Mouse (Mus musculus) sigmoid colon, adult 10 weeks (tissue): Measurements from ENCODE around the gene Sord. TPM values are rescaled to one million over a fixed set of nuclear protein-coding genes. Genes with fewer than 3 reads are reported as not detected.

ENCODE experiments used
- polyA plus RNA-seq: library from polyadenylated mRNA; stranded (reverse); fragments of 350-450 nt; fragmentation: Illumina TruSeq; extraction: RNeasy Lipid Tissue Mini Kit (QIAGEN cat#74804); gene quantifications from one replicate; pipeline ENCODE4 v1.2.3, GENCODE M21; 2014; ENCODE audit warnings: low read depth, low replicate concordance

Gene Sord
- polyA plus RNA-seq: 120 TPM

DNA sequence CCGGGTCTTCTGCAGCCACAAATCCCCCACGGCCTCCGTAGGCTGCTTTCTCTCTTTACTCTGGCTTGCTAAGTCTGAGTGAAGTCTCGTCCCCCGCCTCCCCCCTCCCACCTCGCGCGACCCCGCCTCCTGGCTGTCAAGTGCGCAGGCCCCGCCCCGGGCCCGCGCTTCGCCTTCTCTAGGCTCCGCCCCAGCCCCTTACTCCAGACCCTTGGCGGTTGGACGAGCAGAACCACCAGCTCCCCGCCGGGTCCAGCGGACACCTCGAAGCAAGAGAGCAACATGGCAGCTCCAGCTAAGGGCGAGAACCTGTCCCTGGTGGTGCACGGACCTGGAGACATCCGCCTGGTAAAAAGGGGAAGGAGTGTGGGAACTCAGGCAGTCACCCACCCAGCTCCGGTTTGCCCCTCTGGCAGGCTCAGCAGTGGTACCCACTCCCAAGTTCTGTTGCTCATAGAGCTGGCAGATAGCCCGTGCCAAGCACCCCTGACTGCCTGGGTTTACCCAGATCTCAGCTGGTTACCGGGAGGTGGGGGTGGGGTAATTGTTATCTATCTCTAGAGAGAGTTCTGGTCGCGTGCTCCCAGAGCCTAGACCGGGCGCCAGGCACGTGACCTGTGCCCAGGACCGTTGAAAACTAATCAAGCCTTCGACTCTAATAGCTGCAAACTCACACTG, at the start of gene Sord:
TSS of gene Sord (plus strand) at position 139 of the 678 bp plus-strand sequence.

DNA sequence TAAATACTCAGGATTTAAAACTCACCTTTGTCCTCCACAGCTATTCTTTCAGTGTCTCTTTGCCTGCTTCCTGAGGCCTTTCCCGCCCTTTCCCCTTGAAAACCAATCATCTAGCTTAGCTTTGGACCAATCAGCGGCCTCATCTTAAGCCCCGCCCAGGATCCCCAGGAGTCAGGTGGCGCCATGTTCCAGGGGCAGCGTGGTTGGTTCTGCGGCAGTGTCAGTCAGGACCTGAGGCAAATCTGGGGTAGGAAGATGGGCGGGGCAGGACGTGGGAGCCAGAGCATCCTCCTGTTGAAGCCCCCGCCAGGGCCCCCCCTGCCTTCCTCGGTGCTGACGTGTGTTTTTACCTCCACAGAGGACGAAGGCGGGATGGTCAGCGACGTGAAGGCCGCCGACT, 48.4 kb upstream of the Sord start, which contains the start of the genes Patl2 and Terb2:
TSS of gene Patl2 (minus strand) at position 84 of the 400 bp plus-strand sequence.
TSS of gene Terb2 (plus strand) at position 167 of the 400 bp plus-strand sequence.

DNA sequence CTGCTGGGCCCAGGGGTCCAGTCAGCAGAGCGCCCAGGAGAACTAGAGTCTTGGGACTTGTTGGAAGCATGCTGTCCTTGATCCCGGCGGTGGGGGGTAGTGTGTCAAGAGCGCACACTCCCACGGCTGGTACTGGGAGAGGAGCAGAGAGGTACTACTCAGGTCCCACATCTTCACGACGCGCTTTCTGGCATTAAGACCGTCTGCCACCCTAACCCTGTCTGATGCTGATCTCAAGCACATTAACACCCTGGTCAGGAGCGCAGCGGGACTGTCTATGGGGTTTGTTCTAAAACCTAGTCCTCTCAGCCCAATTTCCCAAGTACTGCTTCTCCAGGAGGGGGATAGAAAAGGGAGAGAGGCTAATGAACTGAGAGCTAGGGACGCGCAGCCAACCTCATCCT, 63.5 kb downstream of the Sord start, which contains the start of gene Duox2:
TSS of gene Duox2 (minus strand) at position 354 of the 404 bp plus-strand sequence.

DNA sequence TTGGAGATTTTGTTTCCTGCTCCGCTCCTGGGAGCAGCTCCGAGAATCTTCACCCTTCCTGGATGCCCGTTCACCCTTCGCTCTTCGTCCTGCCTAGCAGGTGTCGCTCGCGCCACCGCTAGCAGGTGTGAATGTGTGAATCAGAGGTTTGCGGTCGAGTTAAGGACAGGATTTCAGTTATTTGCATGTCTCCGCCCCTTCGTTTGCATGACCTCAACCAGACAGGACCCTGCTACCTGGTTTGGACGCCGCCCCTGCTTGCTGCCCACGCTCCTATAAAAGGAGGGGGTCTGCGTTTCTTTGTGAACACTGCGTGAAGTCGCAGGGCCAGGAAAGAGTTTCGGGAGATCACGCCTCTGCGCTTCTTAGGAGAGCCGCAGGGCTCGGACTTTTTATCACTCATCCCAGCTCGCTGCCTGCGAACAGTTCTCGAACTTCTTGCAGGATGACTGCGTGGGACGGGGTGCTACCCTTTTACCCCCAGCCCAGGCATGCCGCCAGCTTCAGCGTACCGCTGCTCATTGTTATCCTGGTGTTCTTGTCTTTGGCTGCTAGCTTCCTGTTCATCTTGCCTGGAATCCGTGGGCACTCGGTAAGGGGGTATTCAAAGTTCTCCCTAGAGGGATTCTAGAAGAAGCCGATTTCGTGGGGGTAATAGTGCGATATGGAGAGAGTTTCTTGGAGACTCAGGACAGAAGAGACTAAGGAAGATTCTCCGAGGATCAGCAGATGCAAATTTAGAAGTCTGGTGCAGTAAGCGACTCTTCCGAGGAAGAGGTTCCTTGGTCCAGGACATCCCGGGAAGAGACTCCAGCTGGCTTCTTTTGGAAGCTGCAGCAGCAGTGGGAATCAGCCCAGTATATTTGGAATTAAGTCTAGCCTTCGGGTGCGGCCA, 64.3 kb downstream of the Sord start, which contains the start of gene Duoxa2:
TSS of gene Duoxa2 (plus strand) at position 305 of the 895 bp plus-strand sequence.

DNA sequence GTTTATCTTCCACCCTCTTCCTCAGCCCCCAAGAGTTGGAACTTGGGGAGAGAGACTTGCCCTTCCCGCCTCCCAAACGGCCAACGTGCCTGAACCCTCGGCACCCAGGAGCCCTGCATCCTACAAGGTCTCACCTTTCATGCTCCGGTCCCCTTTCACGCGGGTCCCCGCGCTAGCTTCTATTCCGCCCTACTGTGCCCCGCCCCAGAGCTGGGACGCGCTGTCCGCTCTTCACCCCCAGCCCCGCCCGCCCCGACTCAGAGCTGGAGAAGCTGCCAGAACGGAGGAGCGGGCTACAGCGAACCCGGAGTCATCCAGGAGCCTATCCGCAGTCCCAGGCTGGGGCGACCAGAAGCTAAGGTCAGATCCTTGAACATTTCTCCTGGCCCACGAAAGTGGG, 79.0 kb downstream of the Sord start, which contains the start of gene Duoxa1:
TSS of gene Duoxa1 (minus strand) at position 195 of the 400 bp plus-strand sequence.

Other genes with a start within 250 kb of the Sord start
- gene Eif3j1, start 206.2 kb upstream of the Sord start, polyA plus RNA-seq: 62.2 TPM
- gene Spg11, start 116.4 kb upstream of the Sord start, polyA plus RNA-seq: 10.8 TPM
- 3,491 TPM for gene B2m, start 87.1 kb upstream of the Sord start, polyA plus RNA-seq
- not detected for gene Trim69, start 74.0 kb upstream of the Sord start, polyA plus RNA-seq
- not detected for gene Patl2, start 48.6 kb upstream of the Sord start, polyA plus RNA-seq
- not detected for gene Terb2, start 48.5 kb upstream of the Sord start, polyA plus RNA-seq
- gene Duox2, start 63.7 kb downstream of the Sord start, polyA plus RNA-seq: 13.0 TPM
- 1.7 TPM for gene Duoxa2, start 64.2 kb downstream of the Sord start, polyA plus RNA-seq
- not detected for gene Duoxa1, start 79.0 kb downstream of the Sord start, polyA plus RNA-seq
- not detected for gene Duox1, start 80.9 kb downstream of the Sord start, polyA plus RNA-seq
- gene Shf, start 134.4 kb downstream of the Sord start, polyA plus RNA-seq: not detected
- 4.6 TPM for gene Slc28a2, start 191.7 kb downstream of the Sord start, polyA plus RNA-seq